Mouse (Mus musculus) erythroid progenitor cell, adult 5-6 weeks (primary cell): Measurements from ENCODE around the gene Lamc1. TPM values are rescaled to one million over a fixed set of nuclear protein-coding genes. Genes with fewer than 3 reads are reported as not detected.
"Not testable (repeated sequence)": the region's sequence is repeated elsewhere in the genome, so short reads cannot be mapped to it uniquely, and the experiment has no call there.

Experiments
- ATAC-seq: replicated peaks from 2 replicates; pipeline ENCODE4 v1.8.0; 2016; ENCODE audit warnings: moderate number of reproducible peaks, mild to moderate bottlenecking, moderate TSS enrichment, inconsistent platforms; ENCODE audit not compliant: poor library complexity, low FRiP score, severe bottlenecking
- total RNA-seq, 2 experiments: library from RNA; stranded (forward) in 1 of 2; stranded (reverse) in 1 of 2; fragments of 150-400 nt in 1 of 2; fragments of 186-747, 209-891 nt in 1 of 2; gene quantifications; 2 replicates each; pipeline versions ENCODE4 v1.2.3 to v1.2.4; 2015 to 2017; ENCODE audit warnings: low replicate concordance in 2 of 2

The Lamc1 gene
- total RNA-seq (2015; ENCODE audit: low replicate concordance), result 1.1 and 4.2 TPM in 2 replicates
- total RNA-seq (2017; ENCODE audit: low replicate concordance), result 0.64 TPM in 1 of 2 replicates, not detected in the other

- ATAC-seq, result no peak
These were observed at the start of gene Lamc1 for GRCm38 (mm10) chr1:153332444-153333295. Gene Lamc1 (minus strand): TSS chr1:153332786.

DNA sequence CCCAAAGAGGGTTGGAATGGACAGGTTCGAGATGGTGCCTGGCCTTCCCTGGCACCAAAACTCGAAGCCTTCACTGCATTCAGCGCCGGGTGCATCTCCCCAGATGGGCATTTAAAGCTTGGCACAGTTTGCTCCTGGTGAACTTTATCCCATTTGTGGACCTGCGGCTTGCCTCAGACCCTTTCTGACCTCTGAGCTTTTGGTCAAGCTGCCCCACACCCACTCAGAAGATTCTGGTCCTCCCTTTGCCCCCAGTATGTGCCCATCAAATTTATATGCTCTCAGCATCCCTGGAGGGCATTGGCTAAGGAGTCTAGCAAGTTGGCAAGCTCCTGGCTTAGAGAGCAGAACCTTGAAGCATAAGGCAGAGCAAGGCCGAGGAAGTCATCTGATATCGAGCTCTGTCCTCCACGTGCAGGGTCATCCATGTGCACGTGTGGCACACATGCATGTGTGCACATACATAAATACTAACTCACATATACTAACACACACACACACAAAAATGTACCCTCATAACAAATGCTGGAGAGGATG is 48.2 kb upstream of the Lamc1 start:
- no peak for ATAC-seq

GRCm38 (mm10) chr1:153379832-153380231 is 47.2 kb upstream of the Lamc1 start:
- ATAC-seq, result no peak

- no peak for ATAC-seq
These were observed 46.0 kb upstream of the Lamc1 start for GRCm38 (mm10) chr1:153378587-153378986.

GRCm38 (mm10) chr1:153376446-153376845 is 43.9 kb upstream of the Lamc1 start:
- no peak for ATAC-seq

DNA sequence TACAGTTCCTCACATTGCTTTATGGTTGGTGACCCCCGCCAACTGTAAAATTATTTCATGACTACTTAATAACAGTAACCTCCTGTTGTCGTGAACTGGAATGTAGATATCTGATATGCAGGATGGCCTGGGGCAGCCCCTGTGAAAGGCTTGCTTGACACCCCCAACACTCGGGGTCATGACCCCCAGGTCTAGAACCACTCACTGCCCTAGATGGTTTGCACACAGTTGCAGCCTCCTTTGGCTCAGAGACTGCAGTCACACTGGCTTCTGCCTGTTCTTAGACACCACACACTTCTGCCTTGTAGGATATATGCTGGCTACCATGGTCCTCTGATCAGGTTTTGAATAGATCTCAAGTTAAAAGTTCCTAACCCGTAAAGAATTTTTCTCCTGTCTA is 41.5 kb upstream of the Lamc1 start:
- no peak for ATAC-seq

- no peak for ATAC-seq
These were observed 39.3 kb upstream of the Lamc1 start for GRCm38 (mm10) chr1:153371846-153372245.

DNA sequence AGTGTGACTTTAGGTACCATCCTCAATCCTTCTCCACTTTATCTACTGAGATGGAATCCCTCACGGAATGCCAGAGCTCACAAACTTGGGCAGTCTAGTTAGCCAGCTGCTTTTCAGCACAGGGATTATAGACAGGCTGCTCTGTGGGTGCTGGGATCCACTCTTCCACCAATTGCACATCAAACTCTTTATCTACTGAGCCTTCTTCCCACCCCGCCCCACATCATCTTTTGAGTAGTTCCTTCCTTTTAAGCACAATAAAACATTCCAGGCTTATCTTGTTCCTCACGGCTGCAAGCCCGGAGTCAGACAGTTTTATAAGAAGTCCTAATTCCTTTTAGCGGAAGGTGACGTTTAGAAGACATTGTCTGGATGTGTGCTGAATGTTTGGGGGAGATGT is 36.4 kb upstream of the Lamc1 start:
- ATAC-seq, result no peak

DNA sequence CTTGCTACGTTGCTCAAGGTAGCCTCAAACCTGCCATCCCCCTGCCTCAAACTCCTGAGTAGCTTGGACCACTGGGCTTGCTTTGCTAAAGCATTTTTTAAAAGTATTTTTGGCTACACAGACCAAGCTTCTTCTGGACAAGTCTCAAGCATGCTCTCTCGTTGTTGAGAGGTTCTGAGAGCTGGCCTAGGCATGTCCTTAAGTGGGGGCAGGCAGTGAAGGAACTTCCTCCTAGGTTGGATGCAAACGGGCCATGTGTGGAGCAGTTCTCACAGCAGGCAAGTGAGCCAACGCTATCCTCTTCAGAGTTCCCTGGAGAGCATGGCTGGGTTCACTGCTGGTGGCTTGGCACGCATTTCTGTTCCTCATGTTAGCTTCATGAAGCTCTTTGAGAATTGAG is 34.5 kb upstream of the Lamc1 start:
- ATAC-seq, result no peak

GRCm38 (mm10) chr1:153361926-153362325 is 29.3 kb upstream of the Lamc1 start:
- ATAC-seq, result no peak

- ATAC-seq, result no peak
These were observed 28.0 kb upstream of the Lamc1 start for GRCm38 (mm10) chr1:153360556-153360955.

GRCm38 (mm10) chr1:153357218-153357617 is 24.6 kb upstream of the Lamc1 start:
- ATAC-seq, result no peak

GRCm38 (mm10) chr1:153354466-153354865 is 21.9 kb upstream of the Lamc1 start:
- ATAC-seq, result no peak

DNA sequence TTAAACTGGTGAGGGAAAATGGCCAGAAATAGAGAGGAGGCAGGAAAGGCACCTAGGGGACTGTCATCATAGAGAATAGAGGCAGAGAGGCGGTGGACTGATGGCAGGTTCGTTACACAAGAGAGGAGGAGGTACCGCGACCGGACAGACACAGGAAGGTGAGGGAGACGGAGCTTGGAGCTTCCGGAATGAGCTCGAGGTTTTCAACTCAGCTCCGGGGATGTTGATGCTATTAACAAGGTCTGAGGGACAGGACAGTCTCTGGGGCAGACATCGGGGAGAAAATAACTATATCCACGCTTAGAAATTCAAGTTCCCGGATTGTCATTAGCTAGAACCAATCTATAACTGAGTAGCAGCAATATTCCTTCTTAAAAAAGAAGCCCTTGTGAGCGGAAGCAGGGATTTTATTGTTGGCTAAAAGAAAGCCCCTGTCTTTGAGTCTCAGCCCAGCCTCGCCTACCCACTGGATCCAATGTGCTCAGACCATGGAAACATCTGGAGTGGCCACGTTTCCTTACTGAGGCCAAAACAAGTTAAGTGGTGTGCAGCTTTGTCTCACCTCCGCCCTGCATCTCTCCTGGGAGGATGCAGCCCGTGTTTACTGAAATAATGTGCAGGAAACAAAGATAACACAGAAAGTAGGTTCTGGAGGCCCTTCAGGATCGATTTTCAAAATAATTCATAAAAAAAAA is 21.3 kb upstream of the Lamc1 start:
- ATAC-seq, result no peak

DNA sequence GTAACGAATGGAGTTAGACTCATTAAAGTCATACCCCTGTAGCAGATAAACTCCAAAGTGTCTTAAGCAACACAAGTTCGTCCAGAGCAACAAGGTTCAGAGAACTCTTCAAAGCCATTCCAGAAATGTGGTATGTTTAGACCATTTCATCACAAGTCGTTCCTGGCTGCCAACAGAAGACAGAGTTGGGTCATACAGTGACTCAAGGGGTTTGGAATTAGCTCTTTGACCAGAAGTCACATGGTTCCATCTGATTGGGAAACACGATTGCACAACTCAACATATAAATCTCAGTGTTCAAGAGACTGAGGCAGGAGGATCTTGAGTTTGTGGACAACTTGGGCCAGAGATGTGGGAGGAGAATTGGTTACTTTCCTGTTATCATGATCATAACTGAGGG is 18.4 kb upstream of the Lamc1 start:
- ATAC-seq, result no peak

- ATAC-seq, result no peak
These were observed 15.1 kb upstream of the Lamc1 start for GRCm38 (mm10) chr1:153347726-153348125.

DNA sequence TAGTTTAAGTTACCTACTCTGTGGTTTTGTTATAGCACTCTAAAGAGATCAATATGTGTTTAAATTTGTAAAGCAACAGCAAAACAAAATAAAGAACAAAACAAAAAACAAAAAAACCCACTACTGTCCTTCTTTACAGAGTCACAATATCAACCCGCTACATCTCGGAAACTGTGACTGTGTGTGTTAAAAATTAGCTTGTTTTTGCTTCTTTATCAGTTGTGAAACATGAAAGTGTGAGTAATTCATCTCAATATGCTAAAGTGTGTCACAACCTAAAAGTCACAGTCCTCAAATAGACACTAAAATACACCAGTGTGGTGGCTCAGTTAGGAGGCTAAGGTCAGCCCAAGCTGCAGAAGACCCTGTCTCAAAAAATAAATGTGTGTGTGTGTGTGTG is 14.5 kb upstream of the Lamc1 start:
- ATAC-seq, result no peak

DNA sequence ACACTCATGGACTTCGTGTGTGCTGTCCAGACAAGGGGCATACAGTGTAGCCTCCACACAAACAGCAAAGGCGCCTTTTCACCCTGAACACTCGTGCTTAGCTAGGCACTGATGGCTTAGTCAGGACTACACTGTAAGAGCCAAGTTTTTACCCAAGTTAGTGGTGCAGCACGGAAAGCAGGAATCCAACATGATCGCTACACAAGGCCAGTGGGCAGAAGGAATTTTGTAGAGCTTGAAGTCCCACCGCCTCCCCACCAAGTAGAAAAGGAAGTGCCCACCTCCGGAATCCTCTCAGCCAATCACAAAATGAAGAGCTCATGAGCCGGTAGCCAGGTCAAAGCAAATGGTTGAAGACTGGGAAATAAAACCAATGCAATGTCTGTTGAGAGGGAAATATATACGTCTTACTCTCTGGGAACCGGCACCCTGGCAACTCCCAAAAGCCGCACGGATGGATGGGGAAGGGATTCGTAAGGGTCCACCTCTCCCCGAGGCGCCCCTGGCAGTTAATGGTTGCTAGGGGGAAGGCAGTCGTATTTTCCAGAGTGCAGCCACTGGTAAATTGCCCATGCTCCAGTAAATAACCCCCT is 13.2 kb upstream of the Lamc1 start:
- ATAC-seq, result no peak

DNA sequence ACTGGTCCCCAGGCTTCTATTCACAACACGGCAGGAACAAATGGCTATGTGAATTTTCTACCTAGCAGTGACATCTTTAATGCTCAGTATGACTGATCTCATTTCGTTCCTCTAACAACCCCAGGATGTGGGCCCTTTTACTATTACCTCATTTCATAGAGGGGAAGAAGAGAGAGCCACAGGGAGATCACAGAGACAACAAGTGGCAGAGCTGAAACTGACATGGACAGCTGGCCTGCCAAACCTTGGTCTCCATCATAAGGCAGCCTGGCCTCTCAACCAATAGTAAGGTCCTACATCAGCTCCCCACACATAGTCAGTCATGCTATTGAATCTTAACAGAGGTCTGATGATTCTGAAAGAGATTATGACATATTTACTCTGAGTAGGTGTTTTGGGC is 12.4 kb upstream of the Lamc1 start:
- ATAC-seq, result no peak

DNA sequence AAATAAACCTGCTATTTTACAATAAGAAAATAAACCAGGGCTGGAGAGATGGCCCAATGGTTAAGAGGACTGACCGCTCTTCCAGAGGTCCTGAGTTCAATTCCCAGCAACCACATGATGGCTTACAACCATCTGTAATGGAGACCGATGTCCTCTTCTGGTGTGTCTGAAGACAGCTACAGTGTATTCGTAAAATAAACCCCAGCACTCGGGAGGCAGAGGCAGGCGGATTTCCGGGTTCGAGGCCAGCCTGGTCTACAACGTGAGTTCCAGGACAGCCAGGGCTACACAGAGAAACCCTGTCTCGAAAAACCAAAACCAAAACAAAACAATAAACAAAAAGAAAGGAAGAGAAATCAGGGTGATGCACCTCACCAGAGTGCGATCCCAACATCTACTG is 2.9 kb upstream of the Lamc1 start:
- ATAC-seq, result not testable (repeated sequence)
